Mouse (Mus musculus): ENCODE measurements at regions not wholly inside any gene's neighbourhood (a gene's known extent, or its start where the extent isn't known, plus 50 kb on each side); places are given as distances from the start of the nearest gene placed in this dataset.

DNA sequence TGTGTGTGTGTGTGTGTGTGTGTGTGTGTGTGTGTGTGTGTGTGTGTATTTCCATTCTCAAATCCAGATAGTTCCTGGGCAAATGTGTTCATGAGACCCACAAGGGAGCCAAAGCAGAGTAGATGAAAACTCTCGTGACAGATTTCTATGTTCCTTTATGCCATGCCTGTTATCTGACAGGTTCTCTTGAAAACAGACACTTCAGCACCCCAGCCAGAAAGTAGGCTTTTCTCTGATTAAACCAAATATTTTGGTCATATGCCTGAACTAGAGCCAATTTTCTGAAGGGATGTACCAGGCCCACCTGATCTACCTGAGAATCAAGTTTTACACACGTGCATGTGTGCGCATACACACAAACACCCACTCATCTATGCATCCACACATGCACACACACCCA is 95.5 kb downstream of the Psat1 start:
- no peak for ATAC-seq

DNA sequence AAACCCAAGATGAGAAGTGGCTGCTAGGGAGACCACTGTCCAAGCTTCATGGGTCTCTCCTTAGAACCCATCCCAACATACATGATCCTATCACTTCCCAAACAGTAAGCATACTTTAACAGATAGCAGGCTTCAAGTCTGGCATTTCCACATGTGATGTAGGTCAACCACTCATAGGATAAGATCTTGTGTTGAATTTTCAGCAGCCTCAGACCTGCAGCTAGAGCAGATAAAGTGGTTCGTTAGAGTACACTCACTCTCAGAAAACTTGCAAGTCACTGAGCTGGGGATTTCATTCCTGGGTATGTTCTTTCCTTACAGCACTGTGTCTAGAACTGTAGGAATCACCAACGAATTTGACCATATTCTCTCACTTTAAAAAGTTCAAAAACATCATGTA is 96.4 kb downstream of the Psat1 start:
- ATAC-seq = no peak

- ATAC-seq = no peak
Measured at GRCm38 (mm10) chr19:15849235-15849634, 97.9 kb downstream of the Psat1 start.

GRCm38 (mm10) chr19:15838327-15838726 is 108.8 kb downstream of the Psat1 start:
- no peak for ATAC-seq

- ATAC-seq = no peak
Measured at GRCm38 (mm10) chr19:15837715-15838175, 109.4 kb downstream of the Psat1 start.

DNA sequence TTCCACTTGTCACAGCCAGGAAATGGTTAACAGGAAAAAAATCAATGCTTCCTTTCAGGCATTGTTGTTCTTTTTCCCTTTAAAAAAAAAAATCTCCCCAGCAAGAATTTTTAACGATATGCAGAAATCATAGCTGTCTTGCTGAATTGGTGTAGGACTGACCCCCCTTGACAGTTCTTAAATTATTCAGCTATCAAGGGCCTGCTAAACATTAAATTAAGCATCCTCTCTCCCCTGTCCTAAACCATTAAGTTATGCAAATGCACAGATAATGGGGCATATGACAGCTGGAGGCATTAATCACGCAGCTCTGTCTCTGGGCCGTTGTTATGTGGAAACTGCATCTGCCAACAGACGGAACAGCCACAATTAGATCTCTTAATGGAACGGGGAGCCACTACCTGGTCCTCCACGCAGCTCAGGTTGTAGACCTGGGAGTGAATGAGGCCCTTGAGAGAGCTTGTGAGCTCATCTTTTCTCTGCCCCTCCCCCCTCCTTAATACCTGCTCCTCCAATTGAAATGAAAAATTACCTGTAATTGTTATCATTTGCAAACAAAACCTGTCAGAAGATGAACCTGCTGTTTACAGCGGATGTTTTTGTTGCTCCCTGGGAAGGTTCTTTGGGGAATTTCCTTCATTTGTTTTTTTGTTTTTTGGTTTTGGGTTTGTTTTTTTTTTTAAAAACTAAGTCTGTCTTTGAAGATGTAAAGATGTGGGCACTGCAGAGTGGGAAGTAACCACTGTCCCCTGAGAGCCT is 110.0 kb downstream of the Psat1 start:
- no peak for ATAC-seq

DNA sequence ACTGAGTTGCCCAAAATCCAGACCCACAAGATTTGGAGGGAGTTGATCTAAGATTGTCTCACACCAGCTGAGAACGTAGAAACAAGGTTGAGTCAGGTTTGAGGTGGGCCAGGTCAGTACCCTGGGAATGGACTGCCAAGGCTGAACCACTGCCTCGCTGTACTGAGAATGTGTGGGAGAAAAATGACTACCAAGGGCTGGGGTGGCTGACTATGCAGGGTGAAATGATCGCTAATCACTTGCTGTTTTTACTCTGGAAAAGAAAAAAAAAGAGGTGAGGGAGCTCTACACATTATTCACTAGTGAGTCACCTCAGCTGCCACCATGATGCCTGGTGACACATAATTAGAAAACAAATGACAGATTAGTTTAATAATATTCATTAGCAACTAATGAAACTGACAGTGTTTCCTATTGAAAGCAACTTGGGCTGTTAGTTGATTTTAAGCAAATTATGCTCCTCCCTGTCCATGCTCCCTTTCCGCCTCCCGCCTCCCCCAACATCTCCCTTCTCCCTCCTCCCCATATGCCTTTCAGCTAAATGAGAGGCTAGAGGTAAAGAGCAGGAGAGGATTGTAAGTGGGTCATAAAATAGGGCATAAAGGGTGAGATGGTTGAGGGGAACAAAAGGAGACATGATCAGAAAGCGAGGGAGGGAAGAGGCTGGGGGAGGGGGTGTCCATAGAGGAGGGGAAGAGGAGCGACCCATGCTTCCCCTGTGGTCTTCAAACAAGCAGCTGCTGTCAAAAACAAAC is 110.8 kb downstream of the Psat1 start:
- no peak for ATAC-seq

DNA sequence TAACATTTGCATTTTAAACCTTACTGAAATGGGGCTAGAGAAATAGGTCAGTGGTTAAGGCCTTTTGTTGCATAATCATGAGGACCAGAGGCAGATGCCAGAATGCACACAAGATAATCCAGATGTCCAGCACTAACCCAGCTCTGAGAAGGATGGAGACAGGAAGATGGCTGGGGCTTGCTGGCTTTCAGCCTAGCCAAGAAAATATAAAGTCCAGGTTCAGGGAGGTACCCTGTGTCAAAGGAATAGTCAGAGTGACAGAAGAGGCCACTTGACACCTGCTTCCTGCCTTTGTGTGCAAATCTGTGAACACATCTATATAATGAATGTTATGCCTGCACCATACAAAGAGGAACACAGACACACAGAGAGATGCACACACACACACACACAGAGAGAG is 116.8 kb downstream of the Psat1 start:
- no peak for ATAC-seq

DNA sequence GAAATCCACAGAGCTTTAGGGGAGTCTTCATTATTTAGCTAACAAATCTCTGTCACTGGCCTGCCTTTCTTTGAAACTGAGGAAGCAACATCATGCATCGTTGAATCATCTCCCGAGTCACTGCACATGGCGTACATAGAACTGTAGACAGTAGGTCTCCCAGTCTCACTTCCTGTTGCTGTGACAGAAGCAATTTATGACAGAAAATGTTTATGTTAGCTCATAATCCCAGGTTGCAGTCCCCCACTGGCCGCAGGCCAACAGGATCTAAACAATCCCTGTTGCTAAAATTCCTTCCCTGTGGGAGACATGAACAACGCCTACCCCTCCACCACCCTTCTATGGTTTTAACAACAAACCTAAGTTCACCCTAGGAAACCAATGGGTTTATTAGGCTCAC is 118.0 kb downstream of the Psat1 start:
- no peak for ATAC-seq

- ATAC-seq = no peak
Measured at GRCm38 (mm10) chr19:15827990-15828705, 119.0 kb downstream of the Psat1 start.

GRCm38 (mm10) chr19:15827120-15827989 is 119.8 kb downstream of the Psat1 start:
- ATAC-seq = no peak

DNA sequence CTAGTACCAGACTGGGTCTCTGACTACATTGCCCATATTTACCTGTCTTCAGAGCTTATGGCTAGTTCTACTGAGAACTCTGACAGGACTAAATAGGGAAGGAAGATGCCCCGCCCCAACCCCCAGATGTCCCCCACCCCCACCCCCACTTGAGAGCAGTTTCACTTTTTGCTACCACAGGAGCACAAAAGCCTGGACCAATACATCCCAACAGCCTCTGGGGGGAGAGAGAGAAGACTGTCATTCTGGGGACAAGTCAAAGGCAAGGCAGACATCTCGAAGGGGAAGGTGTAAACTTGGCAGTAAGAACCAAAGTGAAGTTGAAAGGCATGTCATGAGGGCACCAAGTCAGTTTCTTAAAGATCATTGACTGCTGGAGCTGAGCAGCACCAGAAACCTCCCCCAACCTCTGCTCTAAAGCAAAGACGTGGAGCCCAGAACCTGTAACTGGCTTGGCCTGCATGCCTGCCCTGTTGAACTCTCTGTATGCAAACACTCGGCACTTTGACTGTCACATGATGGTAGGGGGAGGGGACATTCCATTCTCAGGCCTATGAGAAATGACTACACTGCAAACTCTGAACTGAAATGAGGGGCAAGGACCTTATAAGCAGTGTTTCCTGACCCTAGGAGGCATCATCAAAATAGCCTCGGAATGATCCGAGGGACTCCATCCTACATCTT is 123.3 kb downstream of the Psat1 start:
- ATAC-seq = no peak

DNA sequence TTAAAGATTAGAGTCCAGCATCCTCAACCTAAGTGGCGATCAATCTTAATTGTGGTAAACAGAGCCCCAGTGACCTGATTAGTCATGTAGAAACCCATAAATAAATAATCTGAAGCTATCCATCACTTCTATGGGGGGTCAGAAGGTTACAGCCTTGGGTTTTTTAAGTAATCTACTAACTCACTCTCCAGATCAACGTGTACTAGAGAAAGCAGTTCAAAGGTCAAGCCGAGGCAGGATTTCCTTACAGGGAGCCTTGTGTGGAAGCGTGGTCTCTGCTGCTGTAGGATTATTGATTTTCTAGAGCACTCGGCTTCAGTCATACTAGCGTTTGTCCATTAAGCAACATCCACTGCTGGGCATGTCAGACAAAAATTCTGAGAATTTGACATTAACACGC is 127.1 kb downstream of the Psat1 start:
- ATAC-seq = no peak

- ATAC-seq = no peak
Measured at GRCm38 (mm10) chr19:15815166-15815565, 132.0 kb downstream of the Psat1 start.

DNA sequence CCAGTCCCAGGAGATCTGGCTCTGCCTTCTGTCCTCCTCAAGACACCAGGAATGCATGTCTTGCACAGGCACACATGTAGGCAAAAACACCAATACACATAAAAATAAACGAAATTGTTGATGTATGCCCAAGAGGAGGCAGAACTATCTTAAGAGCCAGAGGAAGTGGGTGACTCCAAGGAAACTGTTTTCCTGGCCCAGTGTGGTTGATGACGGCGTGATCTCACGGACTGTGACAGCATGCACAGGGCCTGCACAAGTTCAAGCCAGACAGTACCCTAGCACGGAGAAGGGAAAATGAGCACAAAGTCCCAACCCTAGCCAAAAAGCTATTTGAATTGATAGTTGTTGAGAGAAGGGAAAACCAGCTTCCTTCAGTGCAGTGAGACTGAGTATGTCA is 138.1 kb downstream of the Psat1 start:
- ATAC-seq = no peak

DNA sequence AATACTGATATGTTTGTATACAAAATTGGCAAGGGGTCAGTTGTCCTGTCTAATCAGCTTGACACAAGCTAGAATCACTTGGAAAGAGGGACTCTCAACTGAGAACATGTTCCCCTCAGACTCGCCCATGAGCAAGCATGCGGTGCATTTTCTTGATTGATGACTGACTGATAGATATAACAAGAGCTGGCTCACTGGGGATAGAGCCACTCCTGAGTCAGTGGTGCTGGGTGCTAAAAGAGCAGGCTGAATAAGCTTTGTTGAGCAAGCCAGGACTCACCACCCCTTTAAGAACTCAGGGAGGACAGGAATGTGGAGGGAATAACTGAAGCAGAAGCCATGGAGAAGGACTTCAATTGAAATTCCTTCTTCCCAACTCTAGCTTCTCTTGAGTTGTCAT is 139.5 kb downstream of the Psat1 start:
- ATAC-seq = no peak

GRCm38 (mm10) chr19:15803131-15803889 is 143.8 kb downstream of the Psat1 start:
- ATAC-seq = no peak

- no peak for ATAC-seq
Measured at GRCm38 (mm10) chr19:15802641-15803040, 144.5 kb downstream of the Psat1 start.

DNA sequence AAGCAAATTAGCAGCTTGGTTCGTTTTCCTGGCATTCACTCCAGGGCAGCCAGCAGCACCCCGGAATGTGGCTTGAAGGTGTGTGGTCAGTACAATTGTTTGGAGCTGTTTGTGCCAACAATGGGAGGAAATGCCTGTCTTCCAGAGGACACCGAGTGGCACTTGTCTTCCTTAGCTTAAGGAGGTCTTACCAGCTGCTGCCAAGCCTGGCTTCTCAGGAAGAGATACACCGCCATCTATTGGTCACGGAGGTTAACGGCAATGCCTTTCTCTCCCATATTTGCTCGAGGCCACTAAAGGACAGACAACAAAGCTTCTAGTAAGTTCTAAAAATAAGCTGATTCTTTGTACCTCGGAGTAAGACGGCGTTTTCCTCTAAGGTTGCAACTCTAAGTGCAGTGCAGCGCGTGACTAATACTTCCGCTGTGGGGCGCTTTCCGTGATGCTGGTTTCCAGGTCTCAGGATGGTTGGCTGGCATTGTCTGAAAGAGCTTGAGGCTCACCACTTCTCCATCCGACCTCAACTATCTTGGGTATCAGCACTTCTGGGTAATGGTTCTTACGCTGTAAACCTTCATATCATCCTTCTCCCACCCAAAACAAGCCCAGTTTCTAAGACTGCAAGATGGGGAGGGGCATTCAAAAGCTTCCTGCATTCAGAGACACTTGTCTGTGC is 145.2 kb downstream of the Psat1 start:
- peak; percentile 29 for ATAC-seq

Data from CD4-positive, CD25-positive, alpha-beta regulatory T cell, adult 4 months (primary cell).